Mouse (Mus musculus): ENCODE measurements around the gene Cox11. TPM values are rescaled to one million over a fixed set of nuclear protein-coding genes. Genes with fewer than 3 reads are reported as not detected.

Gene Cox11
- polyA plus RNA-seq, 1 experiment: 31.7 TPM

DNA sequence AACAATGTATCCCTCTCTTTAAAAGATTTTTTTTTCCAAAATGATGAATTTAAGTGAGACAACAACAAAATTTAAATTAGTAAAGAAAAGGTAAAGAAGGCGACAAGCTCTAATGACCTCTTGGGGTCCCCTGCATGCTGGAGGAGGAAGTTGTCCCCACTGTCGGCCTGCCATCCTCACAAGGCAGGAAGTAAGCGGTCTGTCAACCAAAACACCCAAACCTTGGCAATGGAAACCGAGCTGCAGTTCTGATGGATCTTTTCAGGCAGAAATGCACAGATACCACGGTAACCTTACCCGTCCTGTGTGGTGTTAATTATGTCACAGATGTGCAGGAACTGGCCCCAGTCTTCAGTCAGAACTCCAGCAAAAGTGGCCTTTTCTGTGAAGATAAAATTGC lies 46.8 kb downstream of the Cox11 start:
- Histone ChIP-seq H3K27me3 (ENCODE audit: control insufficient read depth, insufficient read depth, low read length) (no peaks in the 10 kb centered on the region; the same call in 1 of the 2 replicates), H3K4me3 (replicated peaks; ENCODE audit: insufficient read depth, low read depth, low read length) (no peak overlapping the region), H3K4me1 (ENCODE audit: control insufficient read depth, insufficient read depth, low read length) (no peaks in the 10 kb centered on the region), H3K27ac (ENCODE audit: insufficient read depth, low read length) (no peak overlapping the region)
- TF ChIP-seq CTCF (IDR thresholded peaks at IDR 0.05; ENCODE audit: borderline replicate concordance, insufficient read depth, low read depth, low read length) (no peak), POLR2A (IDR thresholded peaks at IDR 0.05; ENCODE audit: borderline replicate concordance, insufficient read depth, low read length) (no peak)
- WGBS: 57% methylated on average over 6 of the region's 6 CpGs
- no peak for DNase-seq

DNA sequence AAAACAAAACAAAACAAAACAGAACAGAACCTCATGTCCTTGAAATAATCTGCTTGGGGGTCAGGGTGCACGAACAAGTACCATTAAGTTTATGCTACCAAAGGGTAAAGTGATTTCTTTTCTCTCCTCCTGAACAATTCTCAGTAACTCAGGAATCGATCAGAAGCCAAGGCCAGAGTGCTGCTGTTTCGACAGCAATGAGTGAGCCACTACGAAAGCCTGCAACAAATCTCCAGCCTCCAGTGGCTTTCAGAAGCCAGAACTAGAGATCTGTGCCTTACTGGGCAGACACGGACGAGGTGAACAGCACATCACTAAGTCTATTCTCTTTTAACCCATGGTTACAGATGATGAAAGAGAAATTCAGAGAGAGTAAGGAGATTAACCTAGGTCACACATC lies 47.2 kb downstream of the Cox11 start:
- 80% methylated on average over 6 of the region's 6 CpGs for WGBS
- Histone ChIP-seq H3K27me3 (ENCODE audit: control insufficient read depth, insufficient read depth, low read length) (no peaks in the 10 kb centered on the region; the same call in 1 of the 2 replicates), H3K27ac (ENCODE audit: insufficient read depth, low read length) (no peak overlapping the region), H3K4me1 (ENCODE audit: control insufficient read depth, insufficient read depth, low read length) (no peaks in the 10 kb centered on the region), H3K4me3 (replicated peaks; ENCODE audit: insufficient read depth, low read depth, low read length) (no peak overlapping the region)
- DNase-seq: no peak
- no peak for TF ChIP-seq POLR2A (IDR thresholded peaks at IDR 0.05; ENCODE audit: borderline replicate concordance, insufficient read depth, low read length)
- TF ChIP-seq CTCF (IDR thresholded peaks at IDR 0.05; ENCODE audit: borderline replicate concordance, insufficient read depth, low read depth, low read length): no peak

DNA sequence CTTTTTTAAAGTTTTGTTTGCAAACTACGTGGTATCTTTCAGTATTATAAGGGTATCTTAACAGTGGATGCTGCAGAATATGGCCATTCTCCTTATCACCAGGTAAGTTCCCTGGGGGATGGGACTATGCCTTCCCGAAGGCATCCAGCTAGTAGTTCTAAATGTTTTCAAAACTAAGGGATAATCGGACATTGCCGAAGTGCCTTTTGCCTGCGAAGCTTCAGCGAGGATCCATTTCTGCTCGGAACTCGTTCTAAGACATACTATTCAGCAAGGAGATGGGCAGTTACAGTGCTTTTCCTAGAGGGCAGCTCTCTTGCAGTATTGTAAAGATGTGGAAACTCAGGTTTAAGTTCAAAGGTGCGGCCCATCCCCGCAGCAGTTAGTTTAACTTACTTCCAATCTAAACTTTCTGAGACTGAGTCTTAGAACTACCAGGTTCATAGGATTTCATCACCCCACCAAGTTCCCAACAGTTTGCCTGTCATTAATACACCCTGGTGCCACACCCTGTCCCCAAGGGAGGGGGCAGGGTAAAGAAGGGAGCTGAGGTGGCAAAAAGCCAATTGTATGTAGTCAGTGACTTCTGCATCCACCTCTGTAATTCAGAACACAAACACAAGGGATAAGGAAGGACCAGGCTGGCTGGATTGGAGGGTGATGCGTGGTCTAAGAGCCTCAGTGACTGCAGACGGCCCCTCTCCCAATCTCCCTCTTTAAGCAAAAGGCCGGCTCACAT lies 48.5 kb downstream of the Cox11 start:
- 74% methylated on average over 13 of the region's 13 CpGs for WGBS
- Histone ChIP-seq H3K27me3 (ENCODE audit: control insufficient read depth, insufficient read depth, low read length) (no peaks in the 10 kb centered on the region; the same call in 1 of the 2 replicates), H3K27ac (ENCODE audit: insufficient read depth, low read length) (no peak overlapping the region), H3K4me1 (ENCODE audit: control insufficient read depth, insufficient read depth, low read length) (no peaks in the 10 kb centered on the region), H3K4me3 (replicated peaks; ENCODE audit: insufficient read depth, low read depth, low read length) (peak overlapping the region; percentile 90)
- peak in 1 of 2 experiments; percentile 12 for DNase-seq
- TF ChIP-seq POLR2A (IDR thresholded peaks at IDR 0.05; ENCODE audit: borderline replicate concordance, insufficient read depth, low read length): no peak
- no peak for TF ChIP-seq CTCF (IDR thresholded peaks at IDR 0.05; ENCODE audit: borderline replicate concordance, insufficient read depth, low read depth, low read length)

GRCm38 (mm10) chr11:90687040-90687439 lies 49.1 kb downstream of the Cox11 start:
- DNase-seq: no peak
- H3K27ac ChIP-seq (ENCODE audit: insufficient read depth, low read length): no peak overlapping the region
- no peaks in the 10 kb centered on the region for H3K4me1 ChIP-seq (ENCODE audit: control insufficient read depth, insufficient read depth, low read length)
- H3K4me3 ChIP-seq (replicated peaks; ENCODE audit: insufficient read depth, low read depth, low read length): peak overlapping the region; percentile 90
- TF ChIP-seq CTCF (IDR thresholded peaks at IDR 0.05; ENCODE audit: borderline replicate concordance, insufficient read depth, low read depth, low read length) (no peak), POLR2A (IDR thresholded peaks at IDR 0.05; ENCODE audit: borderline replicate concordance, insufficient read depth, low read length) (no peak)
- H3K27me3 ChIP-seq (ENCODE audit: control insufficient read depth, insufficient read depth, low read length): no peaks in the 10 kb centered on the region; the same call in 1 of the 2 replicates
- 1% methylated on average over 17 of the region's 17 CpGs for WGBS

GRCm38 (mm10) chr11:90687460-90688416 lies 49.8 kb downstream of the Cox11 start, which contains the start of gene Tom1l1:
TSS of gene Tom1l1 (minus strand) at chr11:90688366.
- no peaks in the 10 kb centered on the region for H3K4me1 ChIP-seq (ENCODE audit: control insufficient read depth, insufficient read depth, low read length)
- H3K27ac ChIP-seq (ENCODE audit: insufficient read depth, low read length): no peak within 1 kb of the TSS
- WGBS: 4% methylated on average over 47 of the region's 47 CpGs
- H3K4me3 ChIP-seq (replicated peaks; ENCODE audit: insufficient read depth, low read depth, low read length): peak within 1 kb of the TSS; percentile 90
- no peaks in the 10 kb centered on the region; the same call in 1 of the 2 replicates for H3K27me3 ChIP-seq (ENCODE audit: control insufficient read depth, insufficient read depth, low read length)
- TF ChIP-seq POLR2A (IDR thresholded peaks at IDR 0.05; ENCODE audit: borderline replicate concordance, insufficient read depth, low read length): no peak
- no peak for TF ChIP-seq CTCF (IDR thresholded peaks at IDR 0.05; ENCODE audit: borderline replicate concordance, insufficient read depth, low read depth, low read length)
- peak; percentile 78 to 83 for DNase-seq

- DNase-seq: no peak
- TF ChIP-seq CTCF (IDR thresholded peaks at IDR 0.05; ENCODE audit: borderline replicate concordance, insufficient read depth, low read depth, low read length) (no peak), POLR2A (IDR thresholded peaks at IDR 0.05; ENCODE audit: borderline replicate concordance, insufficient read depth, low read length) (no peak)
- no peaks in the 10 kb centered on the region; the same call in 1 of the 2 replicates for H3K27me3 ChIP-seq (ENCODE audit: control insufficient read depth, insufficient read depth, low read length)
- 57% methylated on average over 6 of the region's 6 CpGs for WGBS
- no peak overlapping the region for H3K4me3 ChIP-seq (replicated peaks; ENCODE audit: insufficient read depth, low read depth, low read length)
- no peaks in the 10 kb centered on the region for H3K4me1 ChIP-seq (ENCODE audit: control insufficient read depth, insufficient read depth, low read length)
- no peak overlapping the region for H3K27ac ChIP-seq (ENCODE audit: insufficient read depth, low read length)
Observed at GRCm38 (mm10) chr11:90690361-90690760, 52.4 kb downstream of the Cox11 start.

DNA sequence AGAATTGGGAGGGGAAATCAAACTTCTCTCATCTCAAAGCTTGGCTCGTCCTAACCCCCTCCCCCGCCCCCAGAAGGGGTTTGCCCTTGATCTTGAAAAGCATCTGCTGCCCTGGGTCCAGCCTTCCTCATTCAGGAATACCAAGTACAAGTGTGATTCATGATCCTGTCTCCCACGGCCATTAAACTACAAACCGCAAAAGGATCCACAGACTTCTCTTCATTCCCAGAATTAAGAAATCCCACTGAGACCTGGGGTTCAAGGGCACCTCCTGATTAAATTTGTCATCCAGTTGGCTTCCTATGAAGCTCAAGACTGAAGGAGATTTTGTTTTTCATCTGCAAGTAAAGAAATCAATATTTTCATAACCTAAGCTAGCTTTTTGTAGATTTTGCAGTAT lies 56.2 kb downstream of the Cox11 start:
- no peak for DNase-seq
- Histone ChIP-seq H3K27me3 (ENCODE audit: control insufficient read depth, insufficient read depth, low read length) (no peaks in the 10 kb centered on the region; the same call in 1 of the 2 replicates), H3K4me1 (ENCODE audit: control insufficient read depth, insufficient read depth, low read length) (no peaks in the 10 kb centered on the region), H3K4me3 (replicated peaks; ENCODE audit: insufficient read depth, low read depth, low read length) (no peak overlapping the region), H3K27ac (ENCODE audit: insufficient read depth, low read length) (no peak overlapping the region)
- 61% methylated on average over 4 of the region's 4 CpGs for WGBS
- TF ChIP-seq POLR2A (IDR thresholded peaks at IDR 0.05; ENCODE audit: borderline replicate concordance, insufficient read depth, low read length) (no peak), CTCF (IDR thresholded peaks at IDR 0.05; ENCODE audit: borderline replicate concordance, insufficient read depth, low read depth, low read length) (no peak)

Other genes starting within 250 kb of the Cox11 start
- 42.5 and 50.4 TPM in 2 replicates for gene Hlf, start 247.3 kb upstream of the Cox11 start, polyA plus RNA-seq (2012; rRNA removed)
- gene Stxbp4, start 89 bp upstream of the Cox11 start, polyA plus RNA-seq (2012; rRNA removed): 7.4 and 8.1 TPM in 2 replicates
- 17.3 and 19.0 TPM in 2 replicates for gene Tom1l1, start 50.2 kb downstream of the Cox11 start, polyA plus RNA-seq (2012; rRNA removed)

Measured in cerebellum, adult 2 months (tissue).